Mouse (Mus musculus): ENCODE measurements around the gene 1600014C10Rik.

- TF ChIP-seq ZNF384 (IDR thresholded peaks at IDR 0.05; ENCODE audit: low read depth, low read length) (no peak), ZC3H11A (IDR thresholded peaks at IDR 0.05; ENCODE audit: borderline replicate concordance, low read depth, low read length) (no peak)
Observed at GRCm38 (mm10) chr7:38224577-38225369, 41.8 kb downstream of the 1600014C10Rik start.

Data from ES-E14 (cell line).